Mouse (Mus musculus) ES-E14 (cell line): Measurements from ENCODE around the gene Gm10553.
"Not testable (repeated sequence)": the region's sequence is repeated elsewhere in the genome, so short reads cannot be mapped to it uniquely, and the experiment has no call there.

Experiments
- CHD2 ChIP-seq: IDR thresholded peaks from 2 replicates; pipeline ENCODE4 v1.6.1; 2014; ENCODE audit warnings: mild to moderate bottlenecking, low read depth, low read length, inconsistent platforms
- HCFC1 ChIP-seq: IDR thresholded peaks from 2 replicates; pipeline ENCODE4 v1.6.1; 2012; ENCODE audit warnings: low read length, inconsistent platforms, borderline replicate concordance; ENCODE audit not compliant: insufficient read depth

GRCm38 (mm10) chr1:85114666-85115402 is 14.9 kb downstream of the Gm10553 start:
- TF ChIP-seq HCFC1, CHD2: not testable (repeated sequence)
